Mouse (Mus musculus) MEL (cell line): ENCODE data around the gene Hoxb8.

Experiments used
- CHD2 ChIP-seq: IDR thresholded peaks from 2 replicates; pipeline ENCODE4 v1.6.1; 2011; ENCODE audit warnings: low read length, improper control_type of control experiment
- CTCF ChIP-seq, 3 experiments: IDR thresholded peaks in 2 of 3; conservative IDR thresholded peaks in 1 of 3; 2 replicates each; pipeline ENCODE4 v1.5.1; 2011 to 2012; ENCODE audit warnings: low read length in 3 of 3, low read depth in 2 of 3, mild to moderate bottlenecking in 2 of 3, improper control_type of control experiment in 1 of 3, inconsistent platforms in 1 of 3, mixed read lengths in 1 of 3, moderate library complexity in 1 of 3; ENCODE audit not compliant: control insufficient read depth in 1 of 3, insufficient read depth in 1 of 3, poor library complexity in 1 of 3, severe bottlenecking in 1 of 3
- EP300 ChIP-seq, 2 experiments: IDR thresholded peaks; 2 replicates each; pipeline ENCODE4 v1.6.1; 2011; ENCODE audit warnings: improper control_type of control experiment in 2 of 2, low read length in 2 of 2, low read depth in 1 of 2, mild to moderate bottlenecking in 1 of 2
- MAX ChIP-seq: IDR thresholded peaks from 2 replicates; pipeline ENCODE4 v1.6.1; 2011; ENCODE audit warnings: low read length, improper control_type of control experiment
- POLR2A ChIP-seq, 2 experiments: IDR thresholded peaks; 2 replicates each; pipeline ENCODE4 v1.6.1; 2011 to 2012; ENCODE audit warnings: low read length in 2 of 2, mild to moderate bottlenecking in 2 of 2, control low read depth in 1 of 2, improper control_type of control experiment in 1 of 2, low read depth in 1 of 2, moderate library complexity in 1 of 2; ENCODE audit not compliant: control insufficient read depth in 1 of 2, insufficient read depth in 1 of 2, poor library complexity in 1 of 2
- POLR2AphosphoS5 ChIP-seq: IDR thresholded peaks from 2 replicates; pipeline ENCODE4 v1.6.1; 2012; ENCODE audit warnings: low read depth, borderline replicate concordance, mild to moderate bottlenecking, inconsistent platforms, low read length, moderate library complexity, mixed read lengths
- RAD21 ChIP-seq: IDR thresholded peaks from 2 replicates; pipeline ENCODE4 v1.6.1; 2011; ENCODE audit warnings: mild to moderate bottlenecking, low read depth, low read length, improper control_type of control experiment
- USF1 ChIP-seq: IDR thresholded peaks from 2 replicates; pipeline ENCODE4 v1.6.1; 2014; ENCODE audit warnings: low read depth, mild to moderate bottlenecking, inconsistent platforms, low read length, improper control_type of control experiment, moderate library complexity
- ZKSCAN1 ChIP-seq: IDR thresholded peaks from 2 replicates; pipeline ENCODE4 v1.6.1; 2012; ENCODE audit warnings: low read depth, mild to moderate bottlenecking, inconsistent platforms, low read length, improper control_type of control experiment, moderate library complexity

- TF ChIP-seq CTCF (IDR thresholded peaks at IDR 0.05 in 2 of 3, conservative IDR thresholded peaks at IDR 0.05 in 1 of 3; ENCODE audit: control insufficient read depth in 1 of 3, insufficient read depth in 1 of 3, low read depth in 2 of 3, low read length in 3 of 3, poor library complexity in 1 of 3, severe bottlenecking in 1 of 3) (no peak), CHD2 (no peak), ZKSCAN1 (no peak), POLR2AphosphoS5 (no peak), RAD21 (no peak), POLR2A (IDR thresholded peaks at IDR 0.05; ENCODE audit: control insufficient read depth in 1 of 2, insufficient read depth in 1 of 2, low read depth in 1 of 2, low read length in 2 of 2, poor library complexity in 1 of 2) (no peak), EP300 (IDR thresholded peaks at IDR 0.05; ENCODE audit: low read depth in 1 of 2, low read length in 2 of 2) (no peak), MAX (no peak), USF1 (no peak)
These were observed 8.1 kb downstream of the Hoxb8 start for GRCm38 (mm10) chr11:96289837-96290236.
